Mouse (Mus musculus): ENCODE measurements around the gene Fitm1. TPM values are rescaled to one million over a fixed set of nuclear protein-coding genes. Genes with fewer than 3 reads are reported as not detected.

Fitm1 gene
- total RNA-seq, 2 experiments from 2014 or later, result not detected

Other genes with a start within 250 kb of the Fitm1 start
- gene Dhrs4, start 96.9 kb upstream of the Fitm1 start, total RNA-seq (2021), result 10 to 100 TPM; 13.6 to 14.9 TPM
- gene Carmil3, start 85.0 kb upstream of the Fitm1 start, total RNA-seq (2021), result 100 to 1,000 TPM; 151 to 183 TPM
- 10 to 100 TPM; 53.1 to 61.7 TPM for gene Cpne6, start 65.2 kb upstream of the Fitm1 start, total RNA-seq (2021)
- gene Nrl, start 50.6 kb upstream of the Fitm1 start, total RNA-seq (2021), result under 1 TPM; 0.20 to 0.42 TPM
- gene Pck2, start 35.4 kb upstream of the Fitm1 start, total RNA-seq (2021), result 10 to 100 TPM; 13.6 to 14.3 TPM
- 10 to 100 TPM; 61.2 to 66.4 TPM for gene Dcaf11, start 15.6 kb upstream of the Fitm1 start, total RNA-seq (2021)
- not detected for gene A730061H03Rik, start 15.2 kb upstream of the Fitm1 start, total RNA-seq (2021)
- 100 to 1,000 TPM; 111 to 112 TPM for gene Psme1, start 2.5 kb downstream of the Fitm1 start, total RNA-seq (2021)
- gene Emc9, start 9.7 kb downstream of the Fitm1 start, total RNA-seq (2021), result 10 to 100 TPM; 27.8 to 36.4 TPM
- 100 to 1,000 TPM in 1 of 2 experiments, 10 to 100 TPM in 1; 98.8 to 106 TPM for gene Psme2, start 15.5 kb downstream of the Fitm1 start, total RNA-seq (2021)
- 10 to 100 TPM; 33.3 to 47.7 TPM for gene Rnf31, start 16.1 kb downstream of the Fitm1 start, total RNA-seq (2021)
- 10 to 100 TPM; 11.5 to 15.7 TPM for gene Irf9, start 28.0 kb downstream of the Fitm1 start, total RNA-seq (2021)
- 1 to 10 TPM; 2.6 to 3.8 TPM for gene Rec8, start 42.4 kb downstream of the Fitm1 start, total RNA-seq (2021)
- 100 to 1,000 TPM; 161 to 176 TPM for gene Ipo4, start 60.3 kb downstream of the Fitm1 start, total RNA-seq (2021)
- gene Gm49378, start 62.3 kb downstream of the Fitm1 start, total RNA-seq (2021), result 1 to 10 TPM; 4.0 to 4.1 TPM
- 10 to 100 TPM; 35.3 to 41.1 TPM for gene Tm9sf1, start 68.2 kb downstream of the Fitm1 start, total RNA-seq (2021)
- gene Tssk4, start 74.6 kb downstream of the Fitm1 start, total RNA-seq (2021), result 1 to 10 TPM; 1.2 to 2.4 TPM
- gene Mdp1, start 84.9 kb downstream of the Fitm1 start, total RNA-seq (2021), result 10 to 100 TPM; 44.6 to 44.7 TPM
- gene Gmpr2, start 96.3 kb downstream of the Fitm1 start, total RNA-seq (2021), result 10 to 100 TPM; 33.8 to 35.4 TPM
- gene Nedd8, start 96.5 kb downstream of the Fitm1 start, total RNA-seq (2021), result 100 to 1,000 TPM; 347 to 384 TPM
- gene Tinf2, start 106.2 kb downstream of the Fitm1 start, total RNA-seq (2021), result 10 to 100 TPM; 11.8 to 15.6 TPM
- gene Tgm1, start 138.3 kb downstream of the Fitm1 start, total RNA-seq (2021), result under 1 TPM in 1 of 2 experiments, not detected in 1; 0.32 TPM
- gene Rabggta, start 146.6 kb downstream of the Fitm1 start, total RNA-seq (2021), result 10 to 100 TPM; 55.2 to 55.8 TPM
- gene Dhrs1, start 170.1 kb downstream of the Fitm1 start, total RNA-seq (2021), result 10 to 100 TPM; 63.2 to 75.1 TPM
- gene Nop9, start 170.1 kb downstream of the Fitm1 start, total RNA-seq (2021), result 10 to 100 TPM; 19.5 to 20.1 TPM
- gene Cideb, start 182.8 kb downstream of the Fitm1 start, total RNA-seq (2021), result under 1 TPM in 1 of 2 experiments, not detected in 1; 0.90 TPM
- gene Ltb4r2, start 185.8 kb downstream of the Fitm1 start, total RNA-seq (2021), result 1 to 10 TPM in 1 of 2 experiments, under 1 TPM in 1; 0.79 to 1.0 TPM
- gene Ltb4r1, start 190.3 kb downstream of the Fitm1 start, total RNA-seq (2021), result 1 to 10 TPM; 1.0 to 1.4 TPM
- gene Adcy4, start 208.5 kb downstream of the Fitm1 start, total RNA-seq (2021), result 1 to 10 TPM; 4.6 to 5.2 TPM
- gene Ripk3, start 213.2 kb downstream of the Fitm1 start, total RNA-seq (2021), result 1 to 10 TPM; 1.4 to 1.8 TPM
- gene Nfatc4, start 247.5 kb downstream of the Fitm1 start, total RNA-seq (2021), result 1 to 10 TPM; 8.2 TPM

Data from left cerebral cortex, postnatal 4 days (tissue).